Mouse (Mus musculus): ENCODE measurements at regions not wholly inside any gene's neighbourhood (a gene's known extent, or its start where the extent isn't known, plus 50 kb on each side); places are given as distances from the start of the nearest gene placed in this dataset.

- Histone ChIP-seq H3K79me2 (ENCODE audit: control insufficient read depth, insufficient read depth) (no peaks in the 10 kb centered on the region), H3K79me3 (ENCODE audit: low read depth) (no peaks in the 10 kb centered on the region), H3K27me3 (ENCODE audit: control insufficient read depth, insufficient read depth, insufficient read length) (no peaks in the 10 kb centered on the region), H3ac (ENCODE audit: control insufficient read depth, insufficient read length, low read depth) (no peak overlapping the region), H3K36me3 (ENCODE audit: control insufficient read depth, insufficient read depth) (no peaks in the 10 kb centered on the region), H3K4me3 (ENCODE audit: insufficient read depth, poor library complexity, severe bottlenecking) (no peak overlapping the region)
- no peak for TF ChIP-seq USF1 (IDR thresholded peaks at IDR 0.05; ENCODE audit: low read depth)
- no peak for TF ChIP-seq CTCF (IDR thresholded peaks at IDR 0.05; ENCODE audit: control insufficient read depth, insufficient read depth, insufficient read length)
- no peak for TF ChIP-seq MYOG (IDR thresholded peaks at IDR 0.05; ENCODE audit: control insufficient read depth, extremely low read depth, insufficient read length)
- TF ChIP-seq MAX (IDR thresholded peaks at IDR 0.05): no peak
- TF ChIP-seq CEBPB (IDR thresholded peaks at IDR 0.05; ENCODE audit: low read depth): no peak
- no peak for TF ChIP-seq MYOD1 (IDR thresholded peaks at IDR 0.05; ENCODE audit: control insufficient read depth, insufficient read length, low read depth)
- no peak for TF ChIP-seq FOSL1 (IDR thresholded peaks at IDR 0.05; ENCODE audit: insufficient read depth, low read length, poor library complexity, severe bottlenecking)
Measured at GRCm38 (mm10) chr4:82193905-82194304, 511.6 kb downstream of the Nfib start.

DNA sequence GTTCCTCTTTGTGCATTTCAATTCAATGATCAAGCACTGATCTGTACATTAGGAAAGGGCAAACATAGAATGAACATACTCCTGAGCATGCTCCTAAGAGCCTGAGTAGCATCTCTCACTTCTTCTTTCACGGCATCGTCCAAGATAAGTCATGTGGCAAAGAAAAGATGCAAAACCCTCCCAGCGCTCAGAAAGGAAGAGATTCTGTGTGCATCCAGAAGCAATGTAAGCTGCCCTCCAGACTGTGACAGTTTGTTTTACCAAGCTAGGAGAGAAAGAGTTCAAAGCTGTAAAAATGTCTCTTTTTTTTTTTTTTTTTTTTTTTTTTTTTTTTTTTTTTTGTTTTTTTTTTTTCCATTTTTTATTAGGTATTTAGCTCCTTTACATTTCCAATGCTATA is 518.7 kb downstream of the Nfib start:
- Histone ChIP-seq H3K79me3 (ENCODE audit: low read depth) (no peaks in the 10 kb centered on the region), H3K36me3 (ENCODE audit: control insufficient read depth, insufficient read depth) (no peaks in the 10 kb centered on the region), H3ac (ENCODE audit: control insufficient read depth, insufficient read length, low read depth) (no peak overlapping the region), H3K27me3 (ENCODE audit: control insufficient read depth, insufficient read depth, insufficient read length) (no peaks in the 10 kb centered on the region), H3K79me2 (ENCODE audit: control insufficient read depth, insufficient read depth) (no peaks in the 10 kb centered on the region), H3K4me3 (ENCODE audit: insufficient read depth, poor library complexity, severe bottlenecking) (no peak overlapping the region)
- TF ChIP-seq MAX (IDR thresholded peaks at IDR 0.05) (no peak), FOSL1 (IDR thresholded peaks at IDR 0.05; ENCODE audit: insufficient read depth, low read length, poor library complexity, severe bottlenecking) (no peak), MYOD1 (IDR thresholded peaks at IDR 0.05; ENCODE audit: control insufficient read depth, insufficient read length, low read depth) (no peak), CEBPB (IDR thresholded peaks at IDR 0.05; ENCODE audit: low read depth) (no peak)

DNA sequence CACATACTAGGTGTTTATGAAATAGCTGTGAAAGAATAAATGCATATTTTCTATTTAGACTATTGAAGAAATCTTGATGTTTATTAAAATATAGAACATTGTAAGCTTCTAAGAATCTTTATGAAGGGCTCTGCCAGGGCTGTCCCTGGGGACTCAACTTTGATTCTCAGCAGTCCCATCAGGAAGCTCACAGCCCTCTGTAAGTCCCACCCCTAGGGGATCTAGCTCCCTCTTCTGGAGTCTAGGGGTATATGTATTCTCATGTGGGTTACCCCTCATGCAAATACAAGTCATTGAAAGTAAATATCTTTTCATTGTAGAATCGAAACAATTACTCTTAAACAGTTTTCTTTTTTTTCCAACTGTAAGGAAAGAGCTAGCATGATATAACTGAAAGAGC is 521.6 kb downstream of the Nfib start:
- TF ChIP-seq MYOD1 (IDR thresholded peaks at IDR 0.05; ENCODE audit: control insufficient read depth, insufficient read length, low read depth) (no peak), USF1 (IDR thresholded peaks at IDR 0.05; ENCODE audit: low read depth) (no peak), MAX (IDR thresholded peaks at IDR 0.05) (no peak), FOSL1 (IDR thresholded peaks at IDR 0.05; ENCODE audit: insufficient read depth, low read length, poor library complexity, severe bottlenecking) (no peak), CEBPB (IDR thresholded peaks at IDR 0.05; ENCODE audit: low read depth) (no peak), MYOG (IDR thresholded peaks at IDR 0.05; ENCODE audit: control insufficient read depth, extremely low read depth, insufficient read length) (no peak), CTCF (IDR thresholded peaks at IDR 0.05; ENCODE audit: control insufficient read depth, insufficient read depth, insufficient read length) (no peak)
- no peaks in the 10 kb centered on the region for H3K27me3 ChIP-seq (ENCODE audit: control insufficient read depth, insufficient read depth, insufficient read length)
- H3K36me3 ChIP-seq (ENCODE audit: control insufficient read depth, insufficient read depth): no peaks in the 10 kb centered on the region
- H3K4me3 ChIP-seq (ENCODE audit: insufficient read depth, poor library complexity, severe bottlenecking): no peak overlapping the region
- no peak overlapping the region for H3ac ChIP-seq (ENCODE audit: control insufficient read depth, insufficient read length, low read depth)
- H3K79me3 ChIP-seq (ENCODE audit: low read depth): no peaks in the 10 kb centered on the region
- H3K79me2 ChIP-seq (ENCODE audit: control insufficient read depth, insufficient read depth): no peaks in the 10 kb centered on the region

DNA sequence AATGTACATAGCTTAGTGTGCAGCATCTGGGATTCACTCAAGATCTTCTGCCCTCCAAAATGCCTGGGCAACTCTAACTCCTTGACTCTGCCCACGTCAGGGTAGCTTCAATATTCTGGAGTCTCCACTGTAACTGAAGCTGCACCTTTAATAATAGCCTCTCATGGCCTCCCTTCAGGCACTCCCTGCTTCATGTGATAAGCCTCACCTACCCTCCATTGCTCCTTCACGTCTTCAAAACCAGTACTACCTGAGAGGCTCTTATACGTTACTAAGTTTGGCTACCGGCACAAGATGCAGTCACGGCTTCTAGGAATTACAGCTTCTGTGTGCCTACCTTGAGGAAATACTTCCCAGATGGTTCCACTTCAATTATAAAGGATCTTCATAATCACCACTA is 527.4 kb downstream of the Nfib start:
- TF ChIP-seq CEBPB (IDR thresholded peaks at IDR 0.05; ENCODE audit: low read depth) (no peak), USF1 (IDR thresholded peaks at IDR 0.05; ENCODE audit: low read depth) (no peak), MAX (IDR thresholded peaks at IDR 0.05) (no peak), MYOG (IDR thresholded peaks at IDR 0.05; ENCODE audit: control insufficient read depth, extremely low read depth, insufficient read length) (no peak), CTCF (IDR thresholded peaks at IDR 0.05; ENCODE audit: control insufficient read depth, insufficient read depth, insufficient read length) (no peak), MYOD1 (IDR thresholded peaks at IDR 0.05; ENCODE audit: control insufficient read depth, insufficient read length, low read depth) (no peak), FOSL1 (IDR thresholded peaks at IDR 0.05; ENCODE audit: insufficient read depth, low read length, poor library complexity, severe bottlenecking) (no peak)
- Histone ChIP-seq H3K4me3 (ENCODE audit: insufficient read depth, poor library complexity, severe bottlenecking) (no peak overlapping the region), H3K36me3 (ENCODE audit: control insufficient read depth, insufficient read depth) (no peaks in the 10 kb centered on the region), H3ac (ENCODE audit: control insufficient read depth, insufficient read length, low read depth) (no peak overlapping the region), H3K79me2 (ENCODE audit: control insufficient read depth, insufficient read depth) (no peaks in the 10 kb centered on the region), H3K79me3 (ENCODE audit: low read depth) (no peaks in the 10 kb centered on the region), H3K27me3 (ENCODE audit: control insufficient read depth, insufficient read depth, insufficient read length) (no peaks in the 10 kb centered on the region)

- no peak for TF ChIP-seq USF1 (IDR thresholded peaks at IDR 0.05; ENCODE audit: low read depth)
- TF ChIP-seq MAX (IDR thresholded peaks at IDR 0.05): no peak
- no peak for TF ChIP-seq MYOG (IDR thresholded peaks at IDR 0.05; ENCODE audit: control insufficient read depth, extremely low read depth, insufficient read length)
- no peak for TF ChIP-seq CEBPB (IDR thresholded peaks at IDR 0.05; ENCODE audit: low read depth)
- TF ChIP-seq FOSL1 (IDR thresholded peaks at IDR 0.05; ENCODE audit: insufficient read depth, low read length, poor library complexity, severe bottlenecking): no peak
- no peak for TF ChIP-seq MYOD1 (IDR thresholded peaks at IDR 0.05; ENCODE audit: control insufficient read depth, insufficient read length, low read depth)
- no peak for TF ChIP-seq CTCF (IDR thresholded peaks at IDR 0.05; ENCODE audit: control insufficient read depth, insufficient read depth, insufficient read length)
- H3K36me3 ChIP-seq (ENCODE audit: control insufficient read depth, insufficient read depth): no peaks in the 10 kb centered on the region
- no peaks in the 10 kb centered on the region for H3K79me3 ChIP-seq (ENCODE audit: low read depth)
- H3K4me3 ChIP-seq (ENCODE audit: insufficient read depth, poor library complexity, severe bottlenecking): no peak overlapping the region
- H3K27me3 ChIP-seq (ENCODE audit: control insufficient read depth, insufficient read depth, insufficient read length): no peaks in the 10 kb centered on the region
- H3ac ChIP-seq (ENCODE audit: control insufficient read depth, insufficient read length, low read depth): no peak overlapping the region
- H3K79me2 ChIP-seq (ENCODE audit: control insufficient read depth, insufficient read depth): no peaks in the 10 kb centered on the region
Measured at GRCm38 (mm10) chr4:82176723-82177122, 528.8 kb downstream of the Nfib start.

DNA sequence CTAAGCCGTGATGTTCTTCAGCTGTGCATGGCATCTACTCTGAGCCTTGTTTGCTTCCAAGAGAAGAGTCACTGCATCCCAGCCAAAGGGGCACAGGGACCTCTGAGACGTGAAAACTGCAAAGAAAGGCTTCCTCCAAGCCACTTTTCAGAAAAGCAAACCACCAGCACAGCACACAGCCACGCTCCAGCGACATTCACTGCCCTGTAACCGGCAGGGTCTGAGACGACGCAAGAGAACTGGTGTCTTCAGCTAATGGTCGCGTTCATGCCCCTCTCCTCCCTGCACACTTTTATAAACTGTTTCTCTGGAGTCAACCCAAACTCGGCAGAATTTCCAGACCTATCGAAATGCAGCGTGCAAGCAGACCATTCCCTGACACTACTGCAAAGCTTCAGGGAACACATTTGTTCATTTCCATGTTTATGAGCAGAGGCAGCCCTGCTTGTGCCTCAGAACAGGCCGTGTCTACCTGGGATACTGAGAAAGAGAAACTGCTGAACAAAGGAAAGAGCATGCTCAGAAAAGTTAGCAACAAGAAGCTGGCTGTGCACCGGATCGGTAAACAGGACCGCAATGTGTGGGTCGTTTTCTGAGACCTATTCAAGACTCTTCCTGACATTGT is 532.0 kb downstream of the Nfib start:
- Histone ChIP-seq H3K36me3 (ENCODE audit: control insufficient read depth, insufficient read depth) (no peaks in the 10 kb centered on the region), H3K4me3 (ENCODE audit: insufficient read depth, poor library complexity, severe bottlenecking) (no peak overlapping the region), H3ac (ENCODE audit: control insufficient read depth, insufficient read length, low read depth) (no peak overlapping the region), H3K79me2 (ENCODE audit: control insufficient read depth, insufficient read depth) (no peaks in the 10 kb centered on the region), H3K79me3 (ENCODE audit: low read depth) (no peaks in the 10 kb centered on the region), H3K27me3 (ENCODE audit: control insufficient read depth, insufficient read depth, insufficient read length) (no peaks in the 10 kb centered on the region)
- no peak for TF ChIP-seq MYOD1 (IDR thresholded peaks at IDR 0.05; ENCODE audit: control insufficient read depth, insufficient read length, low read depth)
- TF ChIP-seq FOSL1 (IDR thresholded peaks at IDR 0.05; ENCODE audit: insufficient read depth, low read length, poor library complexity, severe bottlenecking): no peak
- no peak for TF ChIP-seq MAX (IDR thresholded peaks at IDR 0.05)
- TF ChIP-seq CTCF (IDR thresholded peaks at IDR 0.05; ENCODE audit: control insufficient read depth, insufficient read depth, insufficient read length): no peak
- TF ChIP-seq MYOG (IDR thresholded peaks at IDR 0.05; ENCODE audit: control insufficient read depth, extremely low read depth, insufficient read length): no peak
- TF ChIP-seq CEBPB (IDR thresholded peaks at IDR 0.05; ENCODE audit: low read depth): no peak
- TF ChIP-seq USF1 (IDR thresholded peaks at IDR 0.05; ENCODE audit: low read depth): no peak
